Mouse (Mus musculus) heart, adult 2 months (tissue): ENCODE data around the gene Mvb12b.

Experiments used
- CTCF ChIP-seq: fragments of 200-600 bp; IDR thresholded peaks from 2 replicates; pipeline ENCODE4 v1.8.1; 2022; ENCODE audit warnings: antibody characterized with exemption, mild to moderate bottlenecking, moderate library complexity
- POLR2A ChIP-seq: fragments of 200-500 bp; IDR thresholded peaks from 2 replicates; pipeline ENCODE4 v1.6.1; 2011; ENCODE audit warnings: mild to moderate bottlenecking, low read depth, low read length, control low read depth; ENCODE audit not compliant: insufficient read depth

GRCm38 (mm10) chr2:33843642-33844041 is 44.1 kb downstream of the Mvb12b start:
- TF ChIP-seq CTCF (no peak), POLR2A (no peak)
